Mouse (Mus musculus) olfactory bulb, adult 2 months (tissue): ENCODE results near the gene Adssl1.

Source experiments
- CTCF ChIP-seq: fragments of 200-500 bp; IDR thresholded peaks from 2 replicates; pipeline ENCODE4 v1.5.1; 2012; ENCODE audit warnings: low read depth, mild to moderate bottlenecking, low read length, moderate library complexity; ENCODE audit not compliant: insufficient read depth
- POLR2A ChIP-seq: fragments of 200-500 bp; IDR thresholded peaks from 2 replicates; pipeline ENCODE4 v1.6.1; 2012; ENCODE audit warnings: mild to moderate bottlenecking, low read depth, low read length, moderate library complexity; ENCODE audit not compliant: insufficient read depth

DNA sequence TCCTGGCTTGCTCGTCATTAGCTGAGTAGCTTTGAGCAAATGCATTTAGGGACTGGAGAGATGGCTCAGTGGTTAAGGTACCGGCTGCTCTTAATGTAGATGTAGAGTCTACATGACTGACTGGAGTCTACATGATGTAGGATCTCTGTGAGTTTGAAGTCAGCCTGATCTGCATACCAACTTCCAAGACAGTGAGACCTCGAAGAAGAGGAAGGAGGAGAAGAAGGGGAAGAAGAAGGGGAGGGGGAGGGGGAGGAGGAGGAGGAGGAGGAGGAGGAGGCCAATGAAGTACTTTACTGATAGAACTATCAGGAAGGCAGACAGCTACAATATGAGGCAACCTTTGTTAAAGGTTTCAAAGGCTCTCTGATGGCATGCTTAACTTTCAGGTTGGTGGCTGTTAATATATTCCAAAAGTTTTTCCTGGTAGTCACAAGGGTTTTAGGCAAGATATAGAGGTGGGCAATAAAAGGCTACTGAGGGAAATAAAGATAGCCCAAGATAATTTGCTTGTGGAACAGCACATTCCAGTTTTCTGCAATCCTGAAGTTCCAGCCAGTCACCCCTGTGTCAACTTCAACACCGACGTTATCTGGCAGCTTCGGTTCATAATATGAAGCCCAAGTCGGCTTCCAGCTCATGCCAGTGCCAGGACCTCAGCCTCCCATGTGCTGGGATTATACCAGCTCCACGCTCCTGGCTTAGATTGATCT is 44.4 kb upstream of the Adssl1 start:
- no peak for TF ChIP-seq POLR2A
- no peak for TF ChIP-seq CTCF
